Mouse (Mus musculus): ENCODE results near the gene Hdhd5.

GRCm38 (mm10) chr6:120505531-120505930 lies 25.6 kb downstream of the Hdhd5 start:
- TF ChIP-seq POLR2A (IDR thresholded peaks at IDR 0.05; ENCODE audit: low read depth, low read length), result no peak
- no peak for TF ChIP-seq CTCF (IDR thresholded peaks at IDR 0.05; ENCODE audit: extremely low read depth, insufficient read length, insufficient replicate concordance, low read depth, low read length)
